Mouse (Mus musculus): Measurements from ENCODE around the gene Arhgef40. TPM values are rescaled to one million over a fixed set of nuclear protein-coding genes. Genes with fewer than 3 reads are reported as not detected.
"Not testable (repeated sequence)": the region's sequence is repeated elsewhere in the genome, so short reads cannot be mapped to it uniquely, and the experiment has no call there.

Arhgef40 gene
- polyA plus RNA-seq, 1 experiment from 2014 or later: 68.8 TPM

- Histone ChIP-seq H3K27ac (no peak overlapping the region), H3K36me3 (replicated peaks; ENCODE audit: control insufficient read depth, insufficient read depth) (no peaks in the 10 kb centered on the region), H3K4me2 (replicated peaks) (no peak overlapping the region), H3K9me3 (ENCODE audit: control insufficient read depth, low read length) (no peaks in the 10 kb centered on the region), H3K9ac (no peak overlapping the region), H3K4me3 (replicated peaks; ENCODE audit: low read length) (no peak overlapping the region), H3K27me3 (ENCODE audit: control insufficient read depth, insufficient read depth, low read length) (no peaks in the 10 kb centered on the region), H3K4me1 (replicated peaks; ENCODE audit: control insufficient read depth, insufficient read depth, low read length) (no peaks in the 10 kb centered on the region; the same call in 1 of the 2 replicates)
- DNase-seq (ENCODE audit: low spot score): no peak
- no peak for ATAC-seq (ENCODE audit: low FRiP score)
- 61% methylated on average over 6 of the region's 6 CpGs for WGBS
Observed at GRCm38 (mm10) chr14:52043446-52043845, 58.9 kb downstream of the Arhgef40 start.

GRCm38 (mm10) chr14:52044901-52045678 lies 60.6 kb downstream of the Arhgef40 start:
- Histone ChIP-seq H3K27ac (no peak overlapping the region), H3K36me3 (replicated peaks; ENCODE audit: control insufficient read depth, insufficient read depth) (no peaks in the 10 kb centered on the region), H3K9me3 (ENCODE audit: control insufficient read depth, low read length) (no peaks in the 10 kb centered on the region), H3K27me3 (ENCODE audit: control insufficient read depth, insufficient read depth, low read length) (no peaks in the 10 kb centered on the region), H3K4me1 (replicated peaks; ENCODE audit: control insufficient read depth, insufficient read depth, low read length) (no peaks in the 10 kb centered on the region; the same call in 1 of the 2 replicates), H3K4me3 (replicated peaks; ENCODE audit: low read length) (no peak overlapping the region), H3K9ac (no peak overlapping the region), H3K4me2 (replicated peaks) (no peak overlapping the region)
- DNase-seq (ENCODE audit: low spot score) (no peak), ATAC-seq (ENCODE audit: low FRiP score) (no peak)
- 6% methylated on average over 8 of the region's 8 CpGs for WGBS

GRCm38 (mm10) chr14:52045966-52046565 lies 61.5 kb downstream of the Arhgef40 start:
- H3K4me1 ChIP-seq (replicated peaks; ENCODE audit: control insufficient read depth, insufficient read depth, low read length): no peaks in the 10 kb centered on the region; the same call in 1 of the 2 replicates
- no peak overlapping the region for H3K27ac ChIP-seq
- no peak overlapping the region for H3K9ac ChIP-seq
- no peaks in the 10 kb centered on the region for H3K9me3 ChIP-seq (ENCODE audit: control insufficient read depth, low read length)
- 39% methylated on average over 9 of the region's 9 CpGs for WGBS
- H3K27me3 ChIP-seq (ENCODE audit: control insufficient read depth, insufficient read depth, low read length): no peaks in the 10 kb centered on the region
- DNase-seq (ENCODE audit: low spot score): no peak
- no peak for ATAC-seq (ENCODE audit: low FRiP score)
- no peak overlapping the region for H3K4me3 ChIP-seq (replicated peaks; ENCODE audit: low read length)
- no peaks in the 10 kb centered on the region for H3K36me3 ChIP-seq (replicated peaks; ENCODE audit: control insufficient read depth, insufficient read depth)
- no peak overlapping the region for H3K4me2 ChIP-seq (replicated peaks)

- WGBS: 90% methylated on average over 3 of the region's 3 CpGs
- not testable (repeated sequence) for H3K9me3 ChIP-seq (ENCODE audit: control insufficient read depth, low read length); H3K4me1 ChIP-seq (replicated peaks; ENCODE audit: control insufficient read depth, insufficient read depth, low read length); H3K27me3 ChIP-seq (ENCODE audit: control insufficient read depth, insufficient read depth, low read length); ATAC-seq (ENCODE audit: low FRiP score); DNase-seq (ENCODE audit: low spot score); H3K36me3 ChIP-seq (replicated peaks; ENCODE audit: control insufficient read depth, insufficient read depth); H3K4me2 ChIP-seq (replicated peaks); H3K4me3 ChIP-seq (replicated peaks; ENCODE audit: low read length); H3K27ac ChIP-seq; H3K9ac ChIP-seq
Observed at GRCm38 (mm10) chr14:52052720-52053119, 68.2 kb downstream of the Arhgef40 start.

Other genes starting within 250 kb of the Arhgef40 start
- gene Ang4, start 211.1 kb upstream of the Arhgef40 start, polyA plus RNA-seq (2014; fragmentation: Nextera tagmentation; extraction: Ambion mirVana): not detected in 2 replicates
- gene AY358078, start 184.7 kb upstream of the Arhgef40 start, polyA plus RNA-seq (2014; fragmentation: Nextera tagmentation; extraction: Ambion mirVana): not detected in 2 replicates
- not detected in 2 replicates for gene Ear6, start 131.0 kb upstream of the Arhgef40 start, polyA plus RNA-seq (2014; fragmentation: Nextera tagmentation; extraction: Ambion mirVana)
- 76.0 and 87.5 TPM in 2 replicates for gene Mettl17, start 99.9 kb upstream of the Arhgef40 start, polyA plus RNA-seq (2014; fragmentation: Nextera tagmentation; extraction: Ambion mirVana)
- gene Slc39a2, start 91.8 kb upstream of the Arhgef40 start, polyA plus RNA-seq (2014; fragmentation: Nextera tagmentation; extraction: Ambion mirVana): 0.95 and 1.5 TPM in 2 replicates
- gene Ndrg2, start 70.6 kb upstream of the Arhgef40 start, polyA plus RNA-seq (2014; fragmentation: Nextera tagmentation; extraction: Ambion mirVana): 165 and 190 TPM in 2 replicates
- gene Tppp2, start 66.3 kb upstream of the Arhgef40 start, polyA plus RNA-seq (2014; fragmentation: Nextera tagmentation; extraction: Ambion mirVana): not detected in 2 replicates
- gene Rnase13, start 61.9 kb upstream of the Arhgef40 start, polyA plus RNA-seq (2014; fragmentation: Nextera tagmentation; extraction: Ambion mirVana): not detected in 2 replicates
- 0.29 and 0.37 TPM in 2 replicates for gene Tmem253, start 30.9 kb downstream of the Arhgef40 start, polyA plus RNA-seq (2014; fragmentation: Nextera tagmentation; extraction: Ambion mirVana)
- 26.4 and 28.7 TPM in 2 replicates for gene Zfp219, start 36.0 kb downstream of the Arhgef40 start, polyA plus RNA-seq (2014; fragmentation: Nextera tagmentation; extraction: Ambion mirVana)
- not detected in 2 replicates for gene Olfr221, start 57.7 kb downstream of the Arhgef40 start, polyA plus RNA-seq (2014; fragmentation: Nextera tagmentation; extraction: Ambion mirVana)
- gene Hnrnpc, start 119.3 kb downstream of the Arhgef40 start, polyA plus RNA-seq (2014; fragmentation: Nextera tagmentation; extraction: Ambion mirVana): 447 and 451 TPM in 2 replicates
- gene Rpgrip1, start 126.0 kb downstream of the Arhgef40 start, polyA plus RNA-seq (2014; fragmentation: Nextera tagmentation; extraction: Ambion mirVana): 31.1 and 41.6 TPM in 2 replicates
- 50.2 and 53.3 TPM in 2 replicates for gene Supt16, start 212.7 kb downstream of the Arhgef40 start, polyA plus RNA-seq (2014; fragmentation: Nextera tagmentation; extraction: Ambion mirVana)

All from hindbrain, embryonic 14.5 days (tissue).